Mouse (Mus musculus): ENCODE measurements around the gene Cers5. TPM values are rescaled to one million over a fixed set of nuclear protein-coding genes. Genes with fewer than 3 reads are reported as not detected.
"Not testable (repeated sequence)": the region's sequence is repeated elsewhere in the genome, so short reads cannot be mapped to it uniquely, and the experiment has no call there.

The Cers5 gene
- polyA plus RNA-seq (2016; fragmentation: Nextera tagmentation; extraction: Ambion mirVana): 57.4 and 59.6 TPM in 2 replicates

- peak within 1 kb of the TSS; percentile 74 for H3K4me2 ChIP-seq (replicated peaks)
- peak within 1 kb of the TSS; percentile 92 for H3K27ac ChIP-seq (replicated peaks)
- not testable (repeated sequence) for H3K27me3 ChIP-seq; ATAC-seq (ENCODE audit: low FRiP score, low read depth); H3K36me3 ChIP-seq; H3K9me3 ChIP-seq
- peak within 1 kb of the TSS; percentile 82 for H3K4me3 ChIP-seq
- peak within 1 kb of the TSS; percentile 92 for H3K9ac ChIP-seq (replicated peaks)
- peaks cover 15% of the 10 kb centered on the region for H3K4me1 ChIP-seq
Measured at GRCm38 (mm10) chr15:99772881-99772924, at the start of gene Cers5. Gene Cers5 (minus strand): TSS chr15:99772885.

GRCm38 (mm10) chr15:99819621-99820279 lies 47.1 kb upstream of the Cers5 start:
- ATAC-seq (ENCODE audit: low FRiP score, low read depth): no peak
- no peaks in the 10 kb centered on the region for H3K36me3 ChIP-seq
- H3K27me3 ChIP-seq: no peaks in the 10 kb centered on the region
- no peaks in the 10 kb centered on the region for H3K9me3 ChIP-seq
- H3K27ac ChIP-seq (replicated peaks): peak overlapping the region; percentile 88
- no peak overlapping the region; the same call in 1 of the 2 replicates for H3K9ac ChIP-seq (replicated peaks)
- H3K4me1 ChIP-seq: peaks cover 38% of the 10 kb centered on the region
- H3K4me3 ChIP-seq: peak overlapping the region; percentile 22
- WGBS: 68% methylated on average over 14 of the region's 14 CpGs
- peak overlapping the region; percentile 37 for H3K4me2 ChIP-seq (replicated peaks)

- H3K4me2 ChIP-seq (replicated peaks): peak overlapping the region; percentile 37
- 0 out of 2 replicates have a peak, but pooled peaks have one; percentile 23 for ATAC-seq (ENCODE audit: low FRiP score, low read depth)
- no peaks in the 10 kb centered on the region for H3K9me3 ChIP-seq
- no peaks in the 10 kb centered on the region for H3K36me3 ChIP-seq
- H3K4me3 ChIP-seq: peak overlapping the region; percentile 22
- H3K27me3 ChIP-seq: no peaks in the 10 kb centered on the region
- peaks cover 38% of the 10 kb centered on the region for H3K4me1 ChIP-seq
- WGBS: 36% methylated on average over 6 of the region's 6 CpGs
- H3K9ac ChIP-seq (replicated peaks): 0 out of 2 replicates have a peak overlapping the region, but pooled peaks have one; percentile 24
- peak overlapping the region; percentile 88 for H3K27ac ChIP-seq (replicated peaks)
Measured at GRCm38 (mm10) chr15:99819109-99819440, 46.4 kb upstream of the Cers5 start.

GRCm38 (mm10) chr15:99818321-99819108 lies 45.8 kb upstream of the Cers5 start:
- 0 out of 2 replicates have a peak overlapping the region, but pooled peaks have one; percentile 24 for H3K9ac ChIP-seq (replicated peaks)
- WGBS: 20% methylated on average over 13 of the region's 13 CpGs
- peak; percentile 69 for ATAC-seq (ENCODE audit: low FRiP score, low read depth)

GRCm38 (mm10) chr15:99817343-99818235 lies 44.9 kb upstream of the Cers5 start:
- Histone ChIP-seq H3K4me1 (peaks cover 38% of the 10 kb centered on the region), H3K27ac (replicated peaks) (peak overlapping the region; percentile 88), H3K4me2 (replicated peaks) (peak overlapping the region; percentile 14; the same call in 1 of the 2 replicates), H3K36me3 (no peaks in the 10 kb centered on the region), H3K4me3 (no peak overlapping the region), H3K9ac (replicated peaks) (0 out of 2 replicates have a peak overlapping the region, but pooled peaks have one; percentile 20), H3K9me3 (no peaks in the 10 kb centered on the region), H3K27me3 (no peaks in the 10 kb centered on the region)
- ATAC-seq (ENCODE audit: low FRiP score, low read depth): no peak
- WGBS: 33% methylated on average over 8 of the region's 8 CpGs

More at GRCm38 (mm10) chr15:99818321-99819108, 45.8 kb upstream of the Cers5 start:
- Histone ChIP-seq H3K4me3 (peak overlapping the region; percentile 22), H3K4me2 (replicated peaks) (peak overlapping the region; percentile 37), H3K36me3 (no peaks in the 10 kb centered on the region), H3K27me3 (no peaks in the 10 kb centered on the region), H3K9me3 (no peaks in the 10 kb centered on the region), H3K4me1 (peaks cover 38% of the 10 kb centered on the region), H3K27ac (replicated peaks) (peak overlapping the region; percentile 88)

- Histone ChIP-seq H3K4me3 (no peak overlapping the region), H3K27me3 (no peaks in the 10 kb centered on the region), H3K9me3 (no peaks in the 10 kb centered on the region), H3K36me3 (no peaks in the 10 kb centered on the region), H3K27ac (replicated peaks) (no peak overlapping the region), H3K4me2 (replicated peaks) (no peak overlapping the region), H3K9ac (replicated peaks) (no peak overlapping the region), H3K4me1 (peaks cover 35% of the 10 kb centered on the region)
- no peak for ATAC-seq (ENCODE audit: low FRiP score, low read depth)
- 90% methylated on average over 4 of the region's 4 CpGs for WGBS
Measured at GRCm38 (mm10) chr15:99815999-99816398, 43.3 kb upstream of the Cers5 start.

- Histone ChIP-seq H3K4me3 (no peak overlapping the region), H3K4me2 (replicated peaks) (no peak overlapping the region), H3K4me1 (peaks cover 27% of the 10 kb centered on the region), H3K27ac (replicated peaks) (no peak overlapping the region), H3K36me3 (no peaks in the 10 kb centered on the region), H3K9me3 (no peaks in the 10 kb centered on the region), H3K9ac (replicated peaks) (no peak overlapping the region), H3K27me3 (no peaks in the 10 kb centered on the region)
- 94% methylated on average over 24 of the region's 24 CpGs for WGBS
- no peak for ATAC-seq (ENCODE audit: low FRiP score, low read depth)
Measured at GRCm38 (mm10) chr15:99814554-99815260, 42.0 kb upstream of the Cers5 start.

GRCm38 (mm10) chr15:99813639-99814038 lies 41.0 kb upstream of the Cers5 start:
- H3K27ac ChIP-seq (replicated peaks): no peak overlapping the region
- 90% methylated on average over 6 of the region's 6 CpGs for WGBS
- H3K9ac ChIP-seq (replicated peaks): no peak overlapping the region
- no peak for ATAC-seq (ENCODE audit: low FRiP score, low read depth)
- peaks cover 17% of the 10 kb centered on the region for H3K4me1 ChIP-seq
- no peaks in the 10 kb centered on the region for H3K27me3 ChIP-seq
- no peaks in the 10 kb centered on the region for H3K36me3 ChIP-seq
- H3K4me2 ChIP-seq (replicated peaks): no peak overlapping the region
- H3K9me3 ChIP-seq: no peaks in the 10 kb centered on the region
- no peak overlapping the region for H3K4me3 ChIP-seq

- no peak for ATAC-seq (ENCODE audit: low FRiP score, low read depth)
- Histone ChIP-seq H3K9ac (replicated peaks) (no peak overlapping the region), H3K4me3 (no peak overlapping the region), H3K36me3 (no peaks in the 10 kb centered on the region), H3K4me1 (peaks cover 19% of the 10 kb centered on the region), H3K9me3 (no peaks in the 10 kb centered on the region), H3K27me3 (no peaks in the 10 kb centered on the region), H3K4me2 (replicated peaks) (no peak overlapping the region), H3K27ac (replicated peaks) (no peak overlapping the region)
- WGBS: 78% methylated on average over 7 of the region's 7 CpGs
Measured at GRCm38 (mm10) chr15:99812097-99812496, 39.4 kb upstream of the Cers5 start.

GRCm38 (mm10) chr15:99807776-99808735 lies 35.4 kb upstream of the Cers5 start:
- peak overlapping the region; percentile 76 for H3K27ac ChIP-seq (replicated peaks)
- peak; percentile 78 for ATAC-seq (ENCODE audit: low FRiP score, low read depth)
- H3K4me1 ChIP-seq: peaks cover 27% of the 10 kb centered on the region
- H3K4me2 ChIP-seq (replicated peaks): peak overlapping the region; percentile 25
- no peaks in the 10 kb centered on the region for H3K27me3 ChIP-seq
- no peak overlapping the region; the same call in 1 of the 2 replicates for H3K9ac ChIP-seq (replicated peaks)
- no peaks in the 10 kb centered on the region; the same call in 1 of the 2 replicates for H3K36me3 ChIP-seq
- H3K9me3 ChIP-seq: no peaks in the 10 kb centered on the region
- WGBS: 28% methylated on average over 21 of the region's 21 CpGs
- H3K4me3 ChIP-seq: no peak overlapping the region

GRCm38 (mm10) chr15:99806171-99806570 lies 33.5 kb upstream of the Cers5 start:
- no peak overlapping the region for H3K4me3 ChIP-seq
- no peaks in the 10 kb centered on the region; the same call in 1 of the 2 replicates for H3K36me3 ChIP-seq
- H3K27me3 ChIP-seq: no peaks in the 10 kb centered on the region
- no peak overlapping the region for H3K4me2 ChIP-seq (replicated peaks)
- no peak overlapping the region for H3K9ac ChIP-seq (replicated peaks)
- WGBS: 24% methylated on average over 7 of the region's 7 CpGs
- H3K4me1 ChIP-seq: peaks cover 30% of the 10 kb centered on the region
- H3K9me3 ChIP-seq: no peaks in the 10 kb centered on the region
- 0 out of 2 replicates have a peak overlapping the region, but pooled peaks have one; percentile 15 for H3K27ac ChIP-seq (replicated peaks)
- no peak for ATAC-seq (ENCODE audit: low FRiP score, low read depth)
